In genomic region chr11:106122736-106123135, GRCm38 (mm10) we compare ENCODE assay signal across 9 mouse cellular contexts. TPM values are rescaled to one million over a fixed set of nuclear protein-coding genes. Genes with fewer than 3 reads are reported as not detected.
DNase-seq lines count a peak whose midpoint lies in the region; ATAC-seq and TF ChIP-seq lines count a peak whose summit lies in the region.
"Had no signal": no experiment of that assay in that cellular context is flagged by ENCODE, and none has a peak within 500 bp of the region (broad histone marks: within the 10 kb centered on the region; RNA-seq: fewer than 3 reads in every experiment).

No protein-coding gene starts in this region.

- intact Hi-C loops in heart, postnatal 10 days (cut with DNase I): no loop called here

- H3K9me3 ChIP-seq in lung, embryonic 14.5 days (ENCODE audit: low read depth, low read length): no peaks in the 10 kb centered on the region
- no peaks in the 10 kb centered on the region for H3K9me3 ChIP-seq in stomach, embryonic 16.5 days (replicated peaks; ENCODE audit: control insufficient read depth, low read length)
- no peaks in the 10 kb centered on the region for H3K9me3 ChIP-seq in forebrain, postnatal 0 days (ENCODE audit: low read length)
- no peaks in the 10 kb centered on the region for H3K9me3 ChIP-seq in forebrain, embryonic 10.5 days
- H3K9me3 ChIP-seq: limb, embryonic 12.5 days had no signal

- 38% methylated on average over 3 of the region's 3 CpGs for WGBS in lung, adult 2 months
- WGBS in lung, embryonic 14.5 days: 64% methylated on average over 3 of the region's 3 CpGs
- WGBS in stomach, embryonic 16.5 days: 72% methylated on average over 3 of the region's 3 CpGs
- WGBS in forebrain, postnatal 0 days: 86% methylated on average over 3 of the region's 3 CpGs
- 88% methylated on average over 3 of the region's 3 CpGs for WGBS in forebrain, embryonic 10.5 days

- H3K27me3 ChIP-seq in lung, embryonic 14.5 days (ENCODE audit: insufficient read depth, low read length): no peaks in the 10 kb centered on the region
- no peaks in the 10 kb centered on the region for H3K27me3 ChIP-seq in stomach, embryonic 16.5 days (ENCODE audit: control insufficient read depth, insufficient read depth, low read length)
- no peaks in the 10 kb centered on the region for H3K27me3 ChIP-seq in forebrain, postnatal 0 days (ENCODE audit: insufficient read depth, low read length)
- H3K27me3 ChIP-seq in forebrain, embryonic 10.5 days (ENCODE audit: poor library complexity, severe bottlenecking): no peaks in the 10 kb centered on the region
- H3K27me3 ChIP-seq: limb, embryonic 12.5 days had no signal

- no peak overlapping the region; the same call in 1 of the 2 replicates for H3K27ac ChIP-seq in lung, embryonic 14.5 days (ENCODE audit: low read depth)
- peak overlapping the region; percentile 34; the same call in 1 of the 2 replicates for H3K27ac ChIP-seq in stomach, embryonic 16.5 days (ENCODE audit: low read length)
- no peak overlapping the region for H3K27ac ChIP-seq in forebrain, postnatal 0 days (ENCODE audit: low read depth, low read length)
- H3K27ac ChIP-seq in forebrain, embryonic 10.5 days: no peak overlapping the region
- H3K27ac ChIP-seq: limb, embryonic 12.5 days had no signal

- peak; percentile 46 to 64 for DNase-seq in lung, adult 18-20 months
- no peak for DNase-seq in lung, adult 2 months
- peak; percentile 17 to 22 for DNase-seq in heart, postnatal 10 days
- DNase-seq in lung, embryonic 14.5 days: peak; percentile 41
- DNase-seq in forebrain, postnatal 0 days: no peak
- DNase-seq in forebrain, embryonic 10.5 days (ENCODE audit: extremely low spot score, low spot score): no peak
- no peak for DNase-seq in embryo, embryonic 10.5 days (ENCODE audit: low spot score)

- H3K9ac ChIP-seq in lung, embryonic 14.5 days: no peak overlapping the region
- no peak overlapping the region for H3K9ac ChIP-seq in stomach, embryonic 16.5 days (ENCODE audit: low read length)
- no peak overlapping the region for H3K9ac ChIP-seq in forebrain, postnatal 0 days
- H3K9ac ChIP-seq: limb, embryonic 12.5 days had no signal

- peaks cover 11% of the 10 kb centered on the region for H3K4me1 ChIP-seq in lung, adult 2 months (ENCODE audit: control insufficient read depth, insufficient read depth, low read length)
- no peaks in the 10 kb centered on the region for H3K4me1 ChIP-seq in lung, embryonic 14.5 days (ENCODE audit: insufficient read depth)
- no peaks in the 10 kb centered on the region for H3K4me1 ChIP-seq in stomach, embryonic 16.5 days (ENCODE audit: control insufficient read depth, insufficient read depth, low read length)
- no peaks in the 10 kb centered on the region for H3K4me1 ChIP-seq in forebrain, postnatal 0 days (ENCODE audit: insufficient read depth)
- no peaks in the 10 kb centered on the region for H3K4me1 ChIP-seq in forebrain, embryonic 10.5 days
- H3K4me1 ChIP-seq: limb, embryonic 12.5 days had no signal

- TF ChIP-seq CTCF in lung, adult 2 months (IDR thresholded peaks at IDR 0.05; ENCODE audit: insufficient read depth, low read length): no peak
- TF ChIP-seq CTCF in lung, embryonic 14.5 days (IDR thresholded peaks at IDR 0.05; ENCODE audit: low read depth): no peak
- TF ChIP-seq CTCF in forebrain, postnatal 0 days (IDR thresholded peaks at IDR 0.05; ENCODE audit: low read depth): no peak

- H3K4me2 ChIP-seq in lung, embryonic 14.5 days: no peak overlapping the region
- no peak overlapping the region for H3K4me2 ChIP-seq in stomach, embryonic 16.5 days (ENCODE audit: low read depth, low read length)
- H3K4me2 ChIP-seq in forebrain, postnatal 0 days (ENCODE audit: low read depth): no peak overlapping the region
- H3K4me2 ChIP-seq: limb, embryonic 12.5 days had no signal

- H3K4me3 ChIP-seq in lung, adult 2 months (replicated peaks; ENCODE audit: extremely low read depth, low read depth, low read length): no peak overlapping the region
- no peak overlapping the region for H3K4me3 ChIP-seq in lung, embryonic 14.5 days (ENCODE audit: low read depth, low read length)
- H3K4me3 ChIP-seq in stomach, embryonic 16.5 days (replicated peaks; ENCODE audit: low read length): no peak overlapping the region
- H3K4me3 ChIP-seq in forebrain, postnatal 0 days (ENCODE audit: low read depth, low read length): no peak overlapping the region
- H3K4me3 ChIP-seq in forebrain, embryonic 10.5 days: no peak overlapping the region
- H3K4me3 ChIP-seq: limb, embryonic 12.5 days had no signal

- no peak for ATAC-seq in lung, embryonic 14.5 days (ENCODE audit: insufficient read depth)
- ATAC-seq in stomach, embryonic 16.5 days (ENCODE audit: insufficient read depth, low FRiP score): no peak
- no peak for ATAC-seq in forebrain, postnatal 0 days

- no peak for TF ChIP-seq POLR2A in lung, adult 2 months (IDR thresholded peaks at IDR 0.05; ENCODE audit: borderline replicate concordance, extremely low read depth, low read depth, low read length)

- H3K36me3 ChIP-seq in lung, embryonic 14.5 days (ENCODE audit: insufficient read depth): peaks cover 66% of the 10 kb centered on the region
- no peaks in the 10 kb centered on the region for H3K36me3 ChIP-seq in stomach, embryonic 16.5 days (ENCODE audit: control insufficient read depth, insufficient read depth, low read length)
- H3K36me3 ChIP-seq in forebrain, postnatal 0 days (ENCODE audit: insufficient read depth): peaks cover 29% of the 10 kb centered on the region
- peaks cover 89% of the 10 kb centered on the region for H3K36me3 ChIP-seq in forebrain, embryonic 10.5 days (replicated peaks)

RNA-seq across cellular contexts. Expression of gene Gm10840, which starts 37.9 kb away (rescaled TPM):
- not detected in 2 replicates for polyA plus RNA-seq in lung, adult 2 months (2012; rRNA removed)
- total RNA-seq in heart, postnatal 10 days (2021): not detected
- polyA plus RNA-seq in lung, embryonic 14.5 days (2014; fragmentation: Nextera tagmentation; extraction: Ambion mirVana): not detected in 2 replicates
- not detected in 2 replicates for polyA plus RNA-seq in stomach, embryonic 16.5 days (2015; fragmentation: Nextera tagmentation; extraction: Ambion mirVana)
- total RNA-seq in forebrain, postnatal 0 days (2014; rRNA removed): not detected in 2 replicates
- polyA plus RNA-seq in forebrain, postnatal 0 days (2015; fragmentation: Nextera tagmentation; extraction: Ambion mirVana): 0.67 and 0.82 TPM in 2 replicates
- polyA plus RNA-seq in forebrain, embryonic 10.5 days (2016; fragmentation: Nextera tagmentation; extraction: Ambion mirVana): 0.82 TPM in 1 of 2 replicates, not detected in the other
- polyA plus RNA-seq: limb, embryonic 12.5 days had no signal

RNA-seq across cellular contexts. Expression of gene Limd2, which starts 37.9 kb away (rescaled TPM):
- polyA plus RNA-seq in lung, adult 2 months (2012; rRNA removed): 72.7 and 114 TPM in 2 replicates
- total RNA-seq in heart, postnatal 10 days (2021): 10 to 100 TPM; 13.6 to 14.1 TPM
- 211 and 229 TPM in 2 replicates for polyA plus RNA-seq in lung, embryonic 14.5 days (2014; fragmentation: Nextera tagmentation; extraction: Ambion mirVana)
- polyA plus RNA-seq in stomach, embryonic 16.5 days (2015; fragmentation: Nextera tagmentation; extraction: Ambion mirVana): 95.6 and 111 TPM in 2 replicates
- total RNA-seq in forebrain, postnatal 0 days (2014; rRNA removed): 83.9 and 85.0 TPM in 2 replicates
- 171 and 189 TPM in 2 replicates for polyA plus RNA-seq in forebrain, postnatal 0 days (2015; fragmentation: Nextera tagmentation; extraction: Ambion mirVana)
- 364 and 375 TPM in 2 replicates for polyA plus RNA-seq in forebrain, embryonic 10.5 days (2016; fragmentation: Nextera tagmentation; extraction: Ambion mirVana)

RNA-seq across cellular contexts. Expression of gene Map3k3, which starts 38.3 kb away (rescaled TPM):
- 52.6 and 61.6 TPM in 2 replicates for polyA plus RNA-seq in lung, adult 2 months (2012; rRNA removed)
- 10 to 100 TPM; 50.5 to 50.6 TPM for total RNA-seq in heart, postnatal 10 days (2021)
- polyA plus RNA-seq in lung, embryonic 14.5 days (2014; fragmentation: Nextera tagmentation; extraction: Ambion mirVana): 29.1 and 33.4 TPM in 2 replicates
- polyA plus RNA-seq in stomach, embryonic 16.5 days (2015; fragmentation: Nextera tagmentation; extraction: Ambion mirVana): 8.1 and 8.2 TPM in 2 replicates
- 29.2 and 32.9 TPM in 2 replicates for total RNA-seq in forebrain, postnatal 0 days (2014; rRNA removed)
- 6.7 and 8.5 TPM in 2 replicates for polyA plus RNA-seq in forebrain, postnatal 0 days (2015; fragmentation: Nextera tagmentation; extraction: Ambion mirVana)
- 16.1 and 18.2 TPM in 2 replicates for polyA plus RNA-seq in forebrain, embryonic 10.5 days (2016; fragmentation: Nextera tagmentation; extraction: Ambion mirVana)

RNA-seq across cellular contexts. Expression of gene Taco1, which starts 56.9 kb away (rescaled TPM):
- polyA plus RNA-seq in lung, adult 2 months (2012; rRNA removed): 9.3 and 9.7 TPM in 2 replicates
- total RNA-seq in heart, postnatal 10 days (2021): 10 to 100 TPM; 49.4 to 50.1 TPM
- polyA plus RNA-seq in lung, embryonic 14.5 days (2014; fragmentation: Nextera tagmentation; extraction: Ambion mirVana): 9.5 TPM in 2 replicates
- polyA plus RNA-seq in stomach, embryonic 16.5 days (2015; fragmentation: Nextera tagmentation; extraction: Ambion mirVana): 10.5 and 12.2 TPM in 2 replicates
- 17.4 and 18.1 TPM in 2 replicates for total RNA-seq in forebrain, postnatal 0 days (2014; rRNA removed)
- 2.9 and 5.0 TPM in 2 replicates for polyA plus RNA-seq in forebrain, postnatal 0 days (2015; fragmentation: Nextera tagmentation; extraction: Ambion mirVana)
- 15.1 and 15.4 TPM in 2 replicates for polyA plus RNA-seq in forebrain, embryonic 10.5 days (2016; fragmentation: Nextera tagmentation; extraction: Ambion mirVana)

Comparison
In these comparisons a context has a peak if more than half of its experiments do, and no peak if none do; other contexts are left out.
1. DNase-seq: peak in lung, adult 18-20 months (2 of 2), heart, postnatal 10 days (2 of 2) and lung, embryonic 14.5 days (single experiment); none in lung, adult 2 months (single experiment), forebrain, postnatal 0 days (single experiment), forebrain, embryonic 10.5 days (single experiment) and embryo, embryonic 10.5 days (single experiment).